Mouse (Mus musculus): ENCODE measurements around the gene Gsc. TPM values are rescaled to one million over a fixed set of nuclear protein-coding genes. Genes with fewer than 3 reads are reported as not detected.

The Gsc gene
- not detected in 2 replicates for polyA plus RNA-seq (2012; rRNA removed)

GRCm38 (mm10) chr12:104472601-104473424 lies at the start of gene Gsc:
Gene Gsc, minus strand, starts transcription at chr12:104473330.
- TF ChIP-seq POLR2A (IDR thresholded peaks at IDR 0.05; ENCODE audit: extremely low read depth, insufficient read depth, low read length) = no peak
- TF ChIP-seq CTCF (IDR thresholded peaks at IDR 0.05; ENCODE audit: extremely low read depth, insufficient read depth, low read length) = no peak
- Histone ChIP-seq H3K4me3 (ENCODE audit: insufficient read depth, low read length) (no peak within 1 kb of the TSS), H3K4me1 (ENCODE audit: control insufficient read depth, insufficient read depth, low read length) (no peaks in the 10 kb centered on the region), H3K27ac (ENCODE audit: insufficient read depth, low read length) (no peak within 1 kb of the TSS)

GRCm38 (mm10) chr12:104519721-104520120 lies 46.6 kb upstream of the Gsc start:
- Histone ChIP-seq H3K4me1 (ENCODE audit: control insufficient read depth, insufficient read depth, low read length) (no peaks in the 10 kb centered on the region), H3K4me3 (ENCODE audit: insufficient read depth, low read length) (no peak overlapping the region), H3K27ac (ENCODE audit: insufficient read depth, low read length) (no peak overlapping the region)
- TF ChIP-seq POLR2A (IDR thresholded peaks at IDR 0.05; ENCODE audit: extremely low read depth, insufficient read depth, low read length) (no peak), CTCF (IDR thresholded peaks at IDR 0.05; ENCODE audit: extremely low read depth, insufficient read depth, low read length) (no peak)

DNA sequence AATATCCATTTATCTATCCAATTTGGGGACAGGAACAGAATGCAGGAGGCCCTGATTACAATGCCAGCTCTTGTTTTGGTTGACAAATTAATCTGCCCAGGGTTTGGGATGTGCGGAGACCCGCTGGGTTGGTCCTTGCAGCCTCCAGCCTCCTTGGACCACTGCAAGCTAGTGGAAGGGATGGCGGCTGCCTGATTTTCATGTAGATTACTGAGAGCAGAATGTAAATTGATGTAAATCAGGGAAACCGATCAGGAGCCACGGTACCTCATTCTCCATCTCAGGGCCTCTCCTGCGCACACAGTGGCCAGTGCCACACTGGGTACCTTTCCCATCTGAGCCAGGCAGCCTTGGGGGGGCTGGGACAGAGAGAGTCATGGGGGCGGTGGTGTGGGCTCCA lies 34.8 kb upstream of the Gsc start:
- no peak overlapping the region for H3K27ac ChIP-seq (ENCODE audit: insufficient read depth, low read length)
- H3K4me3 ChIP-seq (ENCODE audit: insufficient read depth, low read length) = no peak overlapping the region
- no peaks in the 10 kb centered on the region for H3K4me1 ChIP-seq (ENCODE audit: control insufficient read depth, insufficient read depth, low read length)
- TF ChIP-seq POLR2A (IDR thresholded peaks at IDR 0.05; ENCODE audit: extremely low read depth, insufficient read depth, low read length) = no peak
- no peak for TF ChIP-seq CTCF (IDR thresholded peaks at IDR 0.05; ENCODE audit: extremely low read depth, insufficient read depth, low read length)

DNA sequence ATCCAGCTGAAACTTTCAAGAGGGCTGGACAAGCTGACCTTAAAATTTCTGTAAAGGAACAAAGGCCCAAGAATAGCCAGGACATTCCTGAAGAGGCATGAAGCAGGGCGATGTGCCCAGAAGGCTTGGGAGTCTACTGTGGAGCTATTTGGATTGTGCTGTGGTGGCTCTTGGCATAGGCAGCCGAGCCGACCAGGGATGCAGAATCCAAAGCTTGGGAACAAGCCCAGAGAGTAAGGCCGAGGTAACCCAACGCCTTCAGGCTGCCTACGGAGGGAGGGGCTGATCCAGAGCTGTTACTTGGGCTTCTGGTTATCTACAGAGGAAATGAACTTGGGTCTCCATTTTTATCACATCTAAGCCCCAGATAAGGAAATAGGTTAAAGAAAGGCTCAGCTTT lies 18.9 kb upstream of the Gsc start:
- no peak overlapping the region for H3K27ac ChIP-seq (ENCODE audit: insufficient read depth, low read length)
- TF ChIP-seq CTCF (IDR thresholded peaks at IDR 0.05; ENCODE audit: extremely low read depth, insufficient read depth, low read length) (no peak), POLR2A (IDR thresholded peaks at IDR 0.05; ENCODE audit: extremely low read depth, insufficient read depth, low read length) (no peak)

GRCm38 (mm10) chr12:104486205-104486604 lies 13.1 kb upstream of the Gsc start:
- H3K27ac ChIP-seq (ENCODE audit: insufficient read depth, low read length) = no peak overlapping the region
- TF ChIP-seq CTCF (IDR thresholded peaks at IDR 0.05; ENCODE audit: extremely low read depth, insufficient read depth, low read length) (no peak), POLR2A (IDR thresholded peaks at IDR 0.05; ENCODE audit: extremely low read depth, insufficient read depth, low read length) (no peak)

More for the DNA sequence above, 18.9 kb upstream of the Gsc start:
- Histone ChIP-seq H3K4me3 (ENCODE audit: insufficient read depth, low read length) (no peak overlapping the region), H3K4me1 (ENCODE audit: control insufficient read depth, insufficient read depth, low read length) (no peaks in the 10 kb centered on the region)

GRCm38 (mm10) chr12:104485161-104485560 lies 12.0 kb upstream of the Gsc start:
- Histone ChIP-seq H3K4me3 (ENCODE audit: insufficient read depth, low read length) (no peak overlapping the region), H3K4me1 (ENCODE audit: control insufficient read depth, insufficient read depth, low read length) (no peaks in the 10 kb centered on the region), H3K27ac (ENCODE audit: insufficient read depth, low read length) (no peak overlapping the region)
- TF ChIP-seq POLR2A (IDR thresholded peaks at IDR 0.05; ENCODE audit: extremely low read depth, insufficient read depth, low read length) (no peak), CTCF (IDR thresholded peaks at IDR 0.05; ENCODE audit: extremely low read depth, insufficient read depth, low read length) (no peak)

More at GRCm38 (mm10) chr12:104486205-104486604, 13.1 kb upstream of the Gsc start:
- no peak overlapping the region for H3K4me3 ChIP-seq (ENCODE audit: insufficient read depth, low read length)
- no peaks in the 10 kb centered on the region for H3K4me1 ChIP-seq (ENCODE audit: control insufficient read depth, insufficient read depth, low read length)

DNA sequence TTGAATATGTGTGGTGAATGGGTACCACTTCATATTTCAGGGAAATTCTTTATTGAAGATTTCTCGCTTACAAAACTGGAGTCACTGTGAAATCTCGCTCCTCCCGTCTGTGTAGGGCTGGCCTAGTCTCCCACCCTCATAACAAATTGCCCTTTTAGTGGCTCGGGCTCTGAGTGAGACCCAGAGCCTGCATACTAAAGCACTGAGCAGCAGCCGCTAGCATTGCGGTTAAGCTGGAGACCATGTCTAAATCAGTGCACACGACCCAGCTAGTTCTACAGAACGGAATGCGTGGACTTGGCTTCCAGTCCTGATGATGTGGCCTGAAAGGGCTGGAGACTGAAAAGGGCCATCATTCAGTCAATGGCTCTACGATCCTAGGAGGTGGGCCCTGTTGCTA lies 7.9 kb upstream of the Gsc start:
- no peaks in the 10 kb centered on the region for H3K4me1 ChIP-seq (ENCODE audit: control insufficient read depth, insufficient read depth, low read length)
- no peak overlapping the region for H3K4me3 ChIP-seq (ENCODE audit: insufficient read depth, low read length)
- no peak overlapping the region for H3K27ac ChIP-seq (ENCODE audit: insufficient read depth, low read length)
- no peak for TF ChIP-seq POLR2A (IDR thresholded peaks at IDR 0.05; ENCODE audit: extremely low read depth, insufficient read depth, low read length)
- no peak for TF ChIP-seq CTCF (IDR thresholded peaks at IDR 0.05; ENCODE audit: extremely low read depth, insufficient read depth, low read length)

DNA sequence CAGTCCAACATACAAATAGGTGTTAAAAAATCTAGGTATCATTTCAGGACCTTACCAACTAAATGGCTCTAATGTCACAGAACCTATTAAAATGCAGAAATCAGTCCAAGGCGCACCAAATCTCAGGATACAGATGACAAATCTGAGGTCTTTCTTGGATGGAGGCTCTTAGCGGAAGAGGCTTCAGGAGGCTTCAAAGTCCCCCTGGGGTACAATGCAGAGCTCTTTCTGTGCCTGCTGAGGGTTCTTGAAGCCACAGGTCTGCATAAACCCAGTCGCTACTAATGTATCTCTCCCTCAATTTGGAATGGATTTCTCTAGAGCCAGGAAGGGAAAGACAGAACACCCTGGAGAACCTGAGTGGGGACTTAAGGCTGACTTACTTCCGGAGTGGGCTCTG lies 5.1 kb upstream of the Gsc start:
- no peak overlapping the region for H3K4me3 ChIP-seq (ENCODE audit: insufficient read depth, low read length)
- no peaks in the 10 kb centered on the region for H3K4me1 ChIP-seq (ENCODE audit: control insufficient read depth, insufficient read depth, low read length)
- H3K27ac ChIP-seq (ENCODE audit: insufficient read depth, low read length) = no peak overlapping the region
- TF ChIP-seq CTCF (IDR thresholded peaks at IDR 0.05; ENCODE audit: extremely low read depth, insufficient read depth, low read length) (no peak), POLR2A (IDR thresholded peaks at IDR 0.05; ENCODE audit: extremely low read depth, insufficient read depth, low read length) (no peak)

DNA sequence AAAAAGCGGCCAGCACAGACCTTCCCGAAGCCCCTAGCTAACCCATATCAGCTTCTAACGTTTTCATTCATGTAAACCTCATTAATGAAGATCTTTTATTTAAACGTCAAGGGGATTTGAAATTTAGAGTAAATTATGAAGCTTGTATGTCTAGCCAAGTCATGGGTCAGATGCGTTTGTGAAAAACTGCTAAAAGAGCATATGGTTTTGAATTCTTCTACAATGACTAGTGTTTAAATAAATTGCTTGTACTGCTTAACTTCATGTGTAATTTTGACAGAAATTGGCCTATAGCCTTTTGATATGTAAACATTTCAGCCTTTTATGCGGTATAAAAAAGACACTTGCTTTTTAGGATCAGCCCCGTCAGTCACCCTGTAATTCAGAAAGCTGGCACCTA lies 4.4 kb upstream of the Gsc start:
- TF ChIP-seq CTCF (IDR thresholded peaks at IDR 0.05; ENCODE audit: extremely low read depth, insufficient read depth, low read length) (no peak), POLR2A (IDR thresholded peaks at IDR 0.05; ENCODE audit: extremely low read depth, insufficient read depth, low read length) (no peak)
- H3K4me3 ChIP-seq (ENCODE audit: insufficient read depth, low read length) = no peak overlapping the region
- H3K4me1 ChIP-seq (ENCODE audit: control insufficient read depth, insufficient read depth, low read length) = no peaks in the 10 kb centered on the region
- no peak overlapping the region for H3K27ac ChIP-seq (ENCODE audit: insufficient read depth, low read length)

DNA sequence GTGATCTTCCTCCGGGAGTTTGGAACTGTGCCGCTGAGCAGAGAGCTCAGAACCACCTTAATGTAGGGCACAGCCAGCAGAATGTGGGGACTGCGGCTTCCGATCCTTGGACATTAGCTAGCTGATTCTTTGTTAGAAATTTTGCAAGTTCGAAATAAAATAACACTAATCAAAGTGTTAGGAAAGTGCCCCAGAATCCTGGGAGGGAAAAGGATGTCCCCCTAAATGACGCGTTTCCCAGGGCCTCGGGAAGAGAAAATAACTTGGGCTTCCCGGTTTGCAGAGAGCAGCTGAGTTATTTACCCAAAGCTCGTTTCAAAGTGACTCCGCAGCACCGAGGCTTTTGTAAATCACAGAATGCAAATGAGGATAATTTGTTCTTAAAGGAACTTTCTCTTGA lies 3.9 kb upstream of the Gsc start:
- no peaks in the 10 kb centered on the region for H3K4me1 ChIP-seq (ENCODE audit: control insufficient read depth, insufficient read depth, low read length)
- no peak overlapping the region for H3K27ac ChIP-seq (ENCODE audit: insufficient read depth, low read length)
- TF ChIP-seq CTCF (IDR thresholded peaks at IDR 0.05; ENCODE audit: extremely low read depth, insufficient read depth, low read length) = no peak
- TF ChIP-seq POLR2A (IDR thresholded peaks at IDR 0.05; ENCODE audit: extremely low read depth, insufficient read depth, low read length) = no peak
- no peak overlapping the region for H3K4me3 ChIP-seq (ENCODE audit: insufficient read depth, low read length)

Measured in cortical plate, adult 2 months (tissue).